Mouse (Mus musculus) liver, embryonic 12.5 days (tissue): ENCODE results near the gene Cldn14. TPM values are rescaled to one million over a fixed set of nuclear protein-coding genes. Genes with fewer than 3 reads are reported as not detected.

ENCODE experiments used
- ATAC-seq: fragments of 200-750 bp; cut with Nextera tagmentation; 2 replicates; pipeline ENCODE4 v1.8.0; 2017; ENCODE audit warnings: moderate number of reproducible peaks, mild to moderate bottlenecking, moderate library complexity
- H3K27ac ChIP-seq: fragments of 300-500 bp; sonication (generic); 2 replicates; pipeline ENCODE4 v1.5.1; 2016; ENCODE audit warnings: mild to moderate bottlenecking
- H3K27me3 ChIP-seq: fragments of 300-500 bp; sonication (generic); replicated peaks from 2 replicates; pipeline ENCODE4 v1.6.1; 2016; ENCODE audit warnings: mild to moderate bottlenecking, moderate library complexity
- H3K36me3 ChIP-seq: fragments of 300-500 bp; sonication (generic); 2 replicates; pipeline ENCODE4 v1.6.1; 2016; ENCODE audit warnings: mild to moderate bottlenecking, moderate library complexity
- H3K4me1 ChIP-seq: fragments of 300-500 bp; sonication (generic); 2 replicates; pipeline ENCODE4 v1.6.1; 2016
- H3K4me2 ChIP-seq: fragments of 300-500 bp; sonication (generic); 2 replicates; pipeline ENCODE4 v1.6.1; 2016; ENCODE audit warnings: mild to moderate bottlenecking, moderate library complexity
- H3K4me3 ChIP-seq: fragments of 300-500 bp; sonication (generic); 2 replicates; pipeline ENCODE4 v1.5.1; 2016; ENCODE audit warnings: mild to moderate bottlenecking, moderate library complexity
- H3K9ac ChIP-seq: fragments of 300-500 bp; sonication (generic); 2 replicates; pipeline ENCODE4 v1.6.1; 2016; ENCODE audit warnings: mild to moderate bottlenecking, moderate library complexity
- H3K9me3 ChIP-seq: fragments of 300-500 bp; sonication (generic); replicated peaks from 2 replicates; pipeline ENCODE4 v1.6.1; 2016; ENCODE audit warnings: mild to moderate bottlenecking, moderate library complexity
- WGBS: fragments of 180-500 bp; shearing (Covaris S2); methylation state at CpG from one replicate; pipeline ENCODE4 v1.1.7; 2016; ENCODE audit not compliant: insufficient replicate concordance; 5-methylcytosine and 5-hydroxymethylcytosine counted together
- polyA plus RNA-seq: library from polyadenylated mRNA; unstranded; fragments of >200 nt; fragmentation: Nextera tagmentation; extraction: Ambion mirVana; gene quantifications from 2 replicates; pipeline ENCODE4 v1.2.1, GENCODE M21; 2016

Gene Cldn14
- polyA plus RNA-seq, 1 experiment from 2014 or later = 0.19 TPM

DNA sequence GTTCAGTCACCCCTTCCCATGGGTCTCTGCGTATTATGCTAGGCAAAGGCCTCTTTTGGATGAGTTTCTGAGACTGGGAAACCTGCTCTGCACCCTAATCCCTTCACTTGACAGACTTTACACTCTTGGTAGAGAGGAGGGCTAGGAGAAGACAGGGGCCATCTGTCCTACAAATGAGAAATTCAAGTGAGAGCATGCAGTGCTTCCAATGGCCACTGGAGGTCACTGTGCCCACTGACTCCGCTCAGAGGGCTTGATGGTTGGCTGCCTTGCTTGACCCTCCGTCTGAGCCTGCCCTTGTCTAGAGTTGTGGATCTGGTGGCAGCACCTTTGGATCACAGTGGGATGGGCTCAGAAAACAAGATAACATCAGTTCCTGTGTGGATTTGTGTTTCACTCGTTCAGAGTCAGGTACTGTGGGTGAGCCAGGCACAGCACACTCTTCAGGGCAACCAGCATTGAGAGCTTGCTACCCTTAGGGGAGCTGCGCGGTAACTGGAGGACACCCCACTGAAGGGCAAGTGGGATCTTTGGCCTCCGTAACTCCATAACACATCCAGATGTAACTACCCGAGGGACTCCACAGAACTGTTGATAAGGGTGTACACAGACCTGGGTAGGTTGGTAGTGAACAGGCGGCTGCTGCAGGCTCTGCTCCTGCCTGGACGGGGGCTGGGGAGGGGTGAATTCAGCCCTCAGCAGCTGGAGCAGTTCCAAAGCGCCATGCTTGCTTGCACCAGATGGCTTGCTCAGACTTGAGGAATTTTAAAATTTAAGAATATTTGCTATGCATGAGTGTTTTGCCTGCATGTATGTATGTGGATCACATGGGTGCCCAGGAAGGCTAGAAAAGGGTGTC, 102.3 kb downstream of the Cldn14 start:
- no peak overlapping the region for H3K4me3 ChIP-seq
- WGBS = 66% methylated on average over 11 of the region's 11 CpGs
- no peak overlapping the region for H3K4me2 ChIP-seq
- no peak overlapping the region for H3K9ac ChIP-seq
- H3K36me3 ChIP-seq = peaks cover 56% of the 10 kb centered on the region
- no peaks in the 10 kb centered on the region for H3K27me3 ChIP-seq
- H3K27ac ChIP-seq = no peak overlapping the region
- H3K4me1 ChIP-seq = peaks cover 10% of the 10 kb centered on the region
- ATAC-seq = 0 out of 2 replicates have a peak, but pooled peaks have one; percentile 24
- H3K9me3 ChIP-seq = no peaks in the 10 kb centered on the region

DNA sequence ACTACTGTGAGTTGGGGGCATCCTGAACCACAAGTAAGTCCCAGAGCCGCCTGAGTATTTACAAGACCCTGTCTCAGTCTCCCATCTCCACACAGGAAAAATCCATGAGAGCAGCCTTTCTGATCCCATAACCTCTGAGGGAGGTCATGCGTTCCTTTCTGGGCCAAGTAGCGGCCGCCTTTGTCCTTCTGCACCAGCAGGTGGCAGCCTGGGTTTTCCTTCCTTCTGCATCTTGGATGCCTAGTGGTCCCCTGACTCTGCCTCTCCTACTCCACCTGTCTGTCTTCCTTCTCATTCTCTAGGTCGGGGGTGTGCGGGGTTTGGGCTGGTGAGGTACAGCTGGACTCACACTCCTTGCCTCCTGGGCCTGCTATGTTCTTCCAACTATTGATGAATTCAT, 105.6 kb downstream of the Cldn14 start:
- Histone ChIP-seq H3K4me1 (no peaks in the 10 kb centered on the region), H3K27ac (no peak overlapping the region), H3K36me3 (peaks cover 85% of the 10 kb centered on the region), H3K4me3 (no peak overlapping the region), H3K9ac (no peak overlapping the region), H3K27me3 (no peaks in the 10 kb centered on the region), H3K9me3 (no peaks in the 10 kb centered on the region), H3K4me2 (no peak overlapping the region)
- ATAC-seq = no peak
- 76% methylated on average over 6 of the region's 6 CpGs for WGBS

DNA sequence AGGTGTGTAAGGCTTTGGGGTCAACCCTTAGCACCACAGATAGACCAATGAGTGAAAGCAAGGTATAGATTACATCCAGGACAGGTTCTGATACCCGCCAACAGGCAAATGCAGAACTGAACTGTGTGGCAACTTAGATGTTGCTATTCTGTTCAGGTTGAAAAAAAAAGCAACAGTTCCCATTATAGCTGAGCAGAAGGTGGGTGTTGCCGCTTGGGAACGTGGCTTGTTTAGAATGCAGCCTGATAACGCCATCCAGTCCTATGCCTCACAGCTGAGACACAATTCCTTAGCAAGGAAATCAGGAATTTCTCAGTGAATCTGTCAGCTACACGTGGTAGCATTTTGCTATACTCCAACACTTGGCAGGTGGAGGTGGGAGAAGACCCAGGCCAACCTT, 115.4 kb downstream of the Cldn14 start:
- H3K4me3 ChIP-seq = no peak overlapping the region
- no peak overlapping the region for H3K4me2 ChIP-seq
- peaks cover 81% of the 10 kb centered on the region for H3K36me3 ChIP-seq
- no peaks in the 10 kb centered on the region for H3K27me3 ChIP-seq
- no peaks in the 10 kb centered on the region for H3K9me3 ChIP-seq
- ATAC-seq = no peak
- peaks cover 13% of the 10 kb centered on the region for H3K4me1 ChIP-seq
- H3K9ac ChIP-seq = no peak overlapping the region
- no peak overlapping the region for H3K27ac ChIP-seq
- WGBS = 86% methylated on average over 5 of the region's 5 CpGs

DNA sequence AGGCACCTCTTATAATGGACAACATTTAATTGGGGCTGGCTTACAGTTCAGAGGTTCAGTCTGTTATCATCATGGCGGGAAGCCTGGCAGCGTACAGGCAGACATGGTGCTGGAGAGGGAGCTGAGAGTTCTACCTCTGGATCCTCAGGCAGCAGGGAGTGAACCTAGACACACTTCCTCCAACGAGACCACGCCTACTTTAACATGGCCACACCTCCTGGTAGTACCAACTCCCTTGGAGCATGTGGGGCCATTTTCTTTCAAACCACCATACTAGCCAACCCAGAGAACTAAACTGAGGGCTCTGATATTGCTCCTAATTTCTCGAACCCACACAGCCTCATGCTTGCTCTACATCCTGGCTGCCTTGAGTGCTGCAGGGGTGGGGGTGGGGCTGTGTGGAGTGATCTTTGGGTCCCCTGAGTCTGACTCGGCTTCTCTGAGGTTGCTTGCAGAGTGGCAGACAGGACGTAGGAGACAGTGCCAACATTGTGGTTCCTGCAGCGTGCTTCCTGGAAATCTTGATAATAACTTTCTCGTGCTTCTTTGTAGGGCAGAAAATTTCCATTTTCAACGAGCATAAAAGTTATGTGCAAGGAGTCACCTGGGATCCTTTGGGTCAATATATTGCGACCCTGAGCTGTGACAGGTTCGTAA, 117.6 kb downstream of the Cldn14 start:
- Histone ChIP-seq H3K9me3 (no peaks in the 10 kb centered on the region), H3K4me2 (no peak overlapping the region), H3K27me3 (no peaks in the 10 kb centered on the region), H3K4me3 (no peak overlapping the region), H3K9ac (no peak overlapping the region), H3K27ac (no peak overlapping the region), H3K36me3 (peaks cover 100% of the 10 kb centered on the region), H3K4me1 (peaks cover 16% of the 10 kb centered on the region)
- ATAC-seq = no peak
- WGBS = 72% methylated on average over 12 of the region's 12 CpGs

DNA sequence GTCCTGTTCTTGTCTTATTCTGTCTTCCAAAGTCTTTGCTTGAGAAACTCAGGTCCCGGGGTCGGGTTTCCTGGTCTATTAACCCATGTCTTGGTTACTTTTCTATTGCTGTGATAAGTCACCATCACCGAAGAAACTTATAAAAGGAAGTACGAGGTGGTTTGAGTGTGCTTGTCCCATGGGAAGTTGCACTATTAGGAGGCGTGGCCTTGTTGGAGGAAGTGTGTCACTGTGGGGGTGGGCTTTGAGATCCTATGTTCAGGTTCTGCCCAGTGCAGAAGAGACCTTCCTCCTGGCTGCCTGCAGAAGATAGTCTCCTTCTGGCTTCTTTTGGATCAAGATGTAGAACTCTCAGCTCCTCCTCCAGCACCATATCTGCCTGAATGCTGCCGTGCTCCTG, 120.2 kb downstream of the Cldn14 start:
- 70% methylated on average over 6 of the region's 6 CpGs for WGBS
- Histone ChIP-seq H3K4me1 (peaks cover 24% of the 10 kb centered on the region), H3K36me3 (peaks cover 75% of the 10 kb centered on the region), H3K9me3 (no peaks in the 10 kb centered on the region), H3K27ac (no peak overlapping the region), H3K4me3 (no peak overlapping the region), H3K9ac (no peak overlapping the region), H3K27me3 (no peaks in the 10 kb centered on the region), H3K4me2 (no peak overlapping the region)
- ATAC-seq = no peak

DNA sequence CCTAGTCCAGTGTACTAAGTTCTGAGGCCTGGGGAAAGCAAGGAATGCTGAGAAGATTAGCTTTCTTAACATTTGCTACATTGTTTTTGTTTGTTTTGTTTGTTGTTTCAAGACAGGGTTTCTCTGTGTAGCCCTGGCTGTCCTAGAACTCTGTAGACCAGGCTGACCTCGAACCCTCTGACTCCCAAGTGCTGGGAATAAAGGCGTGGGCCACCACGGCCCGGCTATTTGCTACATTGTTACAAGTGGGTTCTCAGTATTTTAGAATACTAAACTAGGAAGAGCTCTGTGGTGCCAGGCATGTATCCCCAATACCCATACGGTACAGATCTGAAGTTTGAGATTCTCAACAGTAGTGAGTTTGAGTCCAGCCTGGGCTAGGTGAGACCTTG, 123.9 kb downstream of the Cldn14 start:
- 48% methylated on average over 5 of the region's 5 CpGs for WGBS
- Histone ChIP-seq H3K9me3 (no peaks in the 10 kb centered on the region), H3K4me3 (peak overlapping the region; percentile 89), H3K9ac (peak overlapping the region; percentile 88), H3K4me2 (peak overlapping the region; percentile 93), H3K36me3 (peaks cover 38% of the 10 kb centered on the region), H3K27me3 (no peaks in the 10 kb centered on the region), H3K27ac (peak overlapping the region; percentile 65; the same call in 1 of the 2 replicates), H3K4me1 (peaks cover 26% of the 10 kb centered on the region)
- ATAC-seq = no peak

DNA sequence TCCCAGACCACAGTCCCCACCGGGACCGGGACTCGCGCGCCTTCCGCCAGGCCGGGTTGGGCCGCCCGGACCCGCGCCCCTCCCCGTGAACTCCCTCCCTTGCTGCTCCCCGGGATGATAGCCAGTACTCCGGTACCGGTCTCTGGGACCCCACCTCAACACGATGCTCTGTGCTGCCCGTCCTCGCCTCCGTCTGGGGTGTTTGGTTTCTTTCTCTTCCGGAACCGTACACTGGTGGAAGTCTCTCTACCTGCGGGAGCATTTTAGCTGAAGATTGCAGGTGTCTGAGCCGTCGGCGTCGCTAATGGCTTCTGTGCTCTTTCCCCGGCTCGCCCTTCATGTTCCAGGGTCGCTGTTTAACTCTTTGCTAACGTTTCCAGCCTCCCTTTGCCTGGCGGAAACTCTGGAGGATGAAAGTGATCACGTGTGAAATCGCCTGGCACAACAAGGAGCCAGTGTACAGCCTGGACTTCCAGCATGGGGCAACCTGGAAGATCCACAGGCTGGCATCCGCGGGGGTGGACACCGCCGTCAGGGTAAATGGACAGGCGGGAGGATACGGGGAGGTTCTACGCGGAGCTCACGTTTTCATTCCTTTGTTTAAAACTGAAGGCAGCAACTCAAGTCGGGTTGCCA, 124.4 kb downstream of the Cldn14 start:
- under 1% methylated on average over 43 of the region's 43 CpGs for WGBS
- peak overlapping the region; percentile 93 for H3K4me2 ChIP-seq
- peak overlapping the region; percentile 88 for H3K9ac ChIP-seq
- no peaks in the 10 kb centered on the region for H3K9me3 ChIP-seq
- peak; percentile 73 for ATAC-seq
- H3K27me3 ChIP-seq = no peaks in the 10 kb centered on the region
- H3K36me3 ChIP-seq = peaks cover 33% of the 10 kb centered on the region
- H3K4me3 ChIP-seq = peak overlapping the region; percentile 89
- peaks cover 26% of the 10 kb centered on the region for H3K4me1 ChIP-seq
- peak overlapping the region; percentile 65; the same call in 1 of the 2 replicates for H3K27ac ChIP-seq

DNA sequence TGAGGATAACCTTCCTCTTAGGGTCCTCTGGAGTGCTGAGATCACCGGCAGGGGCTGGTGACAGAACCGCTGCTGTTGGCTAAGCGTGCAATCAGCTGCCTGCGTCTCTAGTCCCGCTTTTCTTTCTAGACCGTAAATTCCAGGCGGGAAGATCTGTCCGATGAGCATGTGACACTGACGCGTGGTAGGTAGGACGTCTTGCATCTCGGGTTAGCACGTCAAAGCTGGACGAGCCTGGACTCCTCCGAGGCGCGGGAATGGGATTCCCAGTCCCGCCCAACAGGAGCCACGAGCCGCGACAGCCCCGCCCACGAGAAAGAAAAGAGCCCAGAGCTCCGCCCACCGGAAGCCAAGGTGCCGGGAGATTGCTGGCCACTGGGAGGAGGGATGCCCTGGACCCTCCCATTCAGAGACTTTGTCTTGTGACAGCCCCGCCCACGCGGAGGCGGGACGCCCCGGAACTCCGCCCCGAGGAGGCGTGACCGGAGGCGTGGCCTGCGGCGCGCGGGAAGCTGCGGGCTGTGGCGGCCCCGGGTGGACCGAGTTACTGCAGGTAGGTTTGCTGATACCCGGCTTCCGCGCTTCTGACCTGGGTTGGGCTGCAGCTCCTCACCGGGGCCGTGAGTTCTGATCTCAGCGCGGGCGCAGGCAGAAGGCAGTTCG, 125.1 kb downstream of the Cldn14 start, which contains the start of gene Chaf1b:
Gene Chaf1b, plus strand, starts transcription at position 479 of the 663 bp plus-strand sequence.
- peak; percentile 90 for ATAC-seq
- H3K4me1 ChIP-seq = peaks cover 26% of the 10 kb centered on the region
- WGBS = under 1% methylated on average over 51 of the region's 54 CpGs

DNA sequence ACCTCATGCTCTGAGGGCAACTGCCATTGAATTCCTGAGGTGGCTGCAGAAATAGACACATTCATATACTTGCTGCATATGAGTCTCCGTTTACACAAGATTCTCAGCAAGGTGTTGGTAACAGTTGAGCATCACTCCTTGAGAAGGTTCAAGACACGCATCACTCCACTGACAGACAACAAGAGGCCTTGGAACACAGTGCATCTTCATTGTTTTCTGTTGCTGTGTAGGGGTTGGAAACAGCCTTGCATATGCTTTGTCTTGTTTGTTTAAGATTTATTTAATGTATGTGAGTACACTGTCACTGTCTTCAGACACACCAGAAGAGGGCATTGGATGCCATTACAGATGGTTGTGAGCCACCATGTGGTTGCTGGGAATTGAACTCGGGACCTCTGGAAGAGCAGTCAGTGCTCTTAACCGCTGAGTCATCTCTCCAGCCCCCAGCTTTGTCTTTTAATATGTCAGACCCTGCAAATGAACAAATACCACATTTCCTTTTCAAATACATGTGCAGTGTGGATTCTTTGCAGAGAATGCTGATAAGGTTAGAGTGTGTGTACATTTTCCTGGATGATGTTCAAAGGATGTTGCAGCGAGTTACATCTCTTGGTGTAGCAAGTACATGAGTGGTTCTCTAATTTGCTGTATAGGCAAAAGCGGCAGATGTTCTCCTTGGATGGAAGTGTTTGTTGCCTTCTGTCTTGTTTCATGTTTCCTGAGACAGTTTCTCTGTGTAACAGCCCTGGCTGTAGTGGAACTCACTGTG, 130.8 kb downstream of the Cldn14 start:
- Histone ChIP-seq H3K4me3 (no peak overlapping the region), H3K27me3 (no peaks in the 10 kb centered on the region), H3K27ac (no peak overlapping the region), H3K4me2 (no peak overlapping the region), H3K9ac (no peak overlapping the region), H3K4me1 (peaks cover 6% of the 10 kb centered on the region; the same call in 1 of the 2 replicates), H3K36me3 (peaks cover 48% of the 10 kb centered on the region), H3K9me3 (no peaks in the 10 kb centered on the region)
- ATAC-seq = no peak
- whole genome bisulfite sequencing = 79% methylated on average over 6 of the region's 6 CpGs

More for the DNA sequence above, 125.1 kb downstream of the Cldn14 start, which contains the start of gene Chaf1b:
- H3K9ac ChIP-seq = peak within 1 kb of the TSS; percentile 88
- H3K9me3 ChIP-seq = no peaks in the 10 kb centered on the region
- peaks cover 26% of the 10 kb centered on the region for H3K36me3 ChIP-seq
- H3K27me3 ChIP-seq = no peaks in the 10 kb centered on the region
- H3K4me2 ChIP-seq = peak within 1 kb of the TSS; percentile 93
- peak within 1 kb of the TSS; percentile 89 for H3K4me3 ChIP-seq
- peak within 1 kb of the TSS; percentile 65 for H3K27ac ChIP-seq

DNA sequence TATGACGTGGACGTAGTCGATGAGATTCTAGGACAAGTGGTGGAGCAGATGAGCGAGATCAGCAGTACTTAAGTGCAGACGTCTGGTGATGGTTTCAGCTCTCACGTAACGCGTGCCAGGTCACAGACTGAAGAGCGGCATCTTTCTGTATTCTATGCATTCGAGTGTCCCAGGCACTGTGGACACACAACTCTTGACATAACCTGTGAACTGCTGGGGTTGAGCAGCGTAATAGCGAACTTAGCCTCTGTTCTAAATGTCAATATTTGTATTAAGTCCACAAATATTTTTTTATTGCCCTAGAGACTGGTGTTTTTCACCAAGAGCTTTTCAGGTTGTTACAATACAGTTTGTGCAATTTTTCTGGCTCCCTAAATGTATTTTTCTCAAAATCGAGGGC, 133.8 kb downstream of the Cldn14 start:
- H3K4me2 ChIP-seq = no peak overlapping the region
- H3K9me3 ChIP-seq = no peaks in the 10 kb centered on the region
- no peaks in the 10 kb centered on the region for H3K27me3 ChIP-seq
- no peak for ATAC-seq
- peaks cover 6% of the 10 kb centered on the region; the same call in 1 of the 2 replicates for H3K4me1 ChIP-seq
- no peak overlapping the region for H3K9ac ChIP-seq
- H3K36me3 ChIP-seq = peaks cover 78% of the 10 kb centered on the region
- no peak overlapping the region for H3K4me3 ChIP-seq
- H3K27ac ChIP-seq = no peak overlapping the region
- WGBS = 88% methylated on average over 13 of the region's 13 CpGs
